In the genomic region with DNA sequence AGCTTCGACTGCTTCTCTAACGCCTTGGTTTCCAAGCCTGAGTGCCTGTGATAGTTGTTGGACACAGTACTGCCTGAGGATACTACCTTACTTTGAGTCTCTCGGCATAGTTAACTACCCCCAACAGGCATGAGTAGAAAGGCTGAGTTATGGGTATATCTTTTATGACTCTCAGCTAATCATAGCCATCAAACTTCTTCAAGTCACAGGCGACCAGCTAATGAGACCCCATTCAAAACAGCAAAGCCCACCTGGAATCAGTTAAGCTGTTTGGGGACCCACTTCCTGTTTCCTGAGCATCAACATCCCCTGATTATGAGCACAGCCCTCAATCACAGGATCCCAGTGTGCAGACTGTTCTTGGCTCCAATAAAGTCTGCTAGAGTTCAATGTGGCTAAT, we compare ENCODE assay signal across 22 mouse cellular contexts.
DNase-seq lines count a peak whose midpoint lies in the region; ATAC-seq and TF ChIP-seq lines count a peak whose summit lies in the region.
"Had no signal": no experiment of that assay in that cellular context is flagged by ENCODE, and none has a peak within 500 bp of the region (broad histone marks: within the 10 kb centered on the region; RNA-seq: fewer than 3 reads in every experiment).

No protein-coding gene starts in this region.

- peaks cover 5% of the 10 kb centered on the region for H3K4me1 ChIP-seq in heart, adult 2 months (ENCODE audit: control insufficient read depth, insufficient read depth, low read length)
- H3K4me1 ChIP-seq in limb, embryonic 12.5 days (replicated peaks) = peaks cover 21% of the 10 kb centered on the region
- H3K4me1 ChIP-seq: heart, embryonic 10.5 days had no signal

- H3K27ac ChIP-seq in heart, adult 2 months = peak overlapping the region; percentile 18; the same call in 1 of the 2 replicates
- peak overlapping the region; percentile 13; the same call in 1 of the 2 replicates for H3K27ac ChIP-seq in limb, embryonic 12.5 days
- H3K27ac ChIP-seq: forebrain, embryonic 15.5 days; gastrocnemius, adult 2 months; heart, embryonic 10.5 days; hindbrain, embryonic 14.5 days had no signal

- no peak for TF ChIP-seq POLR2A in heart, adult 2 months (IDR thresholded peaks at IDR 0.05; ENCODE audit: insufficient read depth, low read depth, low read length)

- WGBS in heart, adult 2 months = 83% methylated on average over 4 of the region's 4 CpGs
- WGBS in limb, embryonic 12.5 days = 15% methylated on average over 4 of the region's 4 CpGs

- ATAC-seq in limb, embryonic 12.5 days (ENCODE audit: insufficient number of reproducible peaks, insufficient read depth, low FRiP score, low TSS enrichment, low read depth) = peak; percentile 78; the same call in 1 of the 2 replicates
- ATAC-seq: CD4-positive, CD25-positive, alpha-beta regulatory T cell, adult 4 months; intestine, embryonic 16.5 days had no signal

- peak; percentile 50 for DNase-seq in embryo, embryonic 10.5 days (ENCODE audit: low spot score)
- DNase-seq in embryo, embryonic 9.5 days (ENCODE audit: extremely low spot score) = no peak
- no peak for DNase-seq in heart, adult 2 months
- DNase-seq in heart, postnatal 14 days = no peak
- peak; percentile 83 for DNase-seq in forelimb bud, embryonic 11.5 days (ENCODE audit: low read depth, low spot score)
- no peak for DNase-seq in urinary bladder, postnatal 4 days (ENCODE audit: low spot score in 2 of 2)
- DNase-seq in adrenal gland, postnatal 25 days = no peak
- DNase-seq: adrenal gland, adult 8-10 months; B cell, adult 2 months; cerebellum, adult 11-12 months; cerebellum, adult 9-10 months; cerebellum, postnatal 25 days; gastrocnemius, adult 2 months; gastrocnemius, postnatal 25 days; heart, postnatal 10 days had no signal

- H3K36me3 ChIP-seq in heart, adult 2 months (ENCODE audit: control insufficient read depth, insufficient read depth, low read length) = no peaks in the 10 kb centered on the region; the same call in 1 of the 2 replicates
- H3K36me3 ChIP-seq in limb, embryonic 12.5 days = no peaks in the 10 kb centered on the region
- H3K36me3 ChIP-seq: forebrain, embryonic 15.5 days; G1E; heart, embryonic 10.5 days had no signal

- no peaks in the 10 kb centered on the region for H3K27me3 ChIP-seq in heart, adult 2 months (ENCODE audit: control insufficient read depth, insufficient read depth, low read length)
- H3K27me3 ChIP-seq in limb, embryonic 12.5 days = no peaks in the 10 kb centered on the region
- H3K27me3 ChIP-seq: forebrain, embryonic 15.5 days had no signal

- TF ChIP-seq EP300 in heart, adult 2 months (IDR thresholded peaks at IDR 0.05; ENCODE audit: insufficient read depth, low read depth, low read length) = no peak

- intact Hi-C loops in heart, adult 2 months (cut with DNase I) = loop anchor here (5.0 kb wide), 1 partner anchor 227 kb away; no protein-coding TSS in a partner anchor
- intact Hi-C loops in heart, postnatal 14 days (cut with DNase I) = no loop called here

- no peak overlapping the region for H3K4me3 ChIP-seq in heart, adult 2 months
- no peak overlapping the region for H3K4me3 ChIP-seq in limb, embryonic 12.5 days (replicated peaks)
- H3K4me3 ChIP-seq: forebrain, embryonic 15.5 days; gastrocnemius, adult 2 months; heart, embryonic 10.5 days had no signal

- H3K9me3 ChIP-seq in limb, embryonic 12.5 days = no peaks in the 10 kb centered on the region
- H3K9me3 ChIP-seq: forebrain, embryonic 15.5 days; G1E; heart, embryonic 10.5 days had no signal

- no peak overlapping the region for H3K9ac ChIP-seq in heart, adult 2 months (ENCODE audit: low read depth, low read length)
- H3K9ac ChIP-seq in limb, embryonic 12.5 days (replicated peaks) = no peak overlapping the region
- H3K9ac ChIP-seq: forebrain, embryonic 15.5 days; hindbrain, embryonic 14.5 days had no signal

- H3K4me2 ChIP-seq in limb, embryonic 12.5 days = no peak overlapping the region
- H3K4me2 ChIP-seq: hindbrain, embryonic 14.5 days had no signal

- TF ChIP-seq CTCF in heart, adult 2 months (IDR thresholded peaks at IDR 0.05) = no peak

- H3K79me2 ChIP-seq in heart, adult 2 months (replicated peaks; ENCODE audit: control insufficient read depth, insufficient read depth, low read length) = no peaks in the 10 kb centered on the region

Comparison
In these comparisons a context has a peak if more than half of its experiments do, and no peak if none do; other contexts are left out.
1. DNase-seq: peak in embryo, embryonic 10.5 days (single experiment) and forelimb bud, embryonic 11.5 days (single experiment); none in embryo, embryonic 9.5 days (single experiment), heart, adult 2 months (0 of 2), heart, postnatal 14 days (0 of 2), urinary bladder, postnatal 4 days (0 of 2) and adrenal gland, postnatal 25 days (single experiment).